Mouse (Mus musculus): Measurements from ENCODE around the gene Fam189a1.

The Fam189a1 gene

GRCm38 (mm10) chr7:65104207-65105096 lies 51.9 kb downstream of the Fam189a1 start:
- no peak for DNase-seq (ENCODE audit: low read depth, low spot score)

- no peak for DNase-seq (ENCODE audit: low read depth, low spot score)
Measured at GRCm38 (mm10) chr7:65101661-65102060, 54.7 kb downstream of the Fam189a1 start.

- DNase-seq (ENCODE audit: low read depth, low spot score): no peak
Measured at GRCm38 (mm10) chr7:65097708-65098107, 58.7 kb downstream of the Fam189a1 start.

- no peak for DNase-seq (ENCODE audit: low read depth, low spot score)
Measured at GRCm38 (mm10) chr7:65095631-65096107, 60.7 kb downstream of the Fam189a1 start.

- DNase-seq (ENCODE audit: low read depth, low spot score): no peak
Measured at GRCm38 (mm10) chr7:65093314-65093713, 63.1 kb downstream of the Fam189a1 start.

GRCm38 (mm10) chr7:65091486-65091885 lies 64.9 kb downstream of the Fam189a1 start:
- no peak for DNase-seq (ENCODE audit: low read depth, low spot score)

- no peak for DNase-seq (ENCODE audit: low read depth, low spot score)
Measured at GRCm38 (mm10) chr7:65085972-65086371, 70.4 kb downstream of the Fam189a1 start.

- DNase-seq (ENCODE audit: low read depth, low spot score): no peak
Measured at GRCm38 (mm10) chr7:65082778-65083091, 73.6 kb downstream of the Fam189a1 start.

- no peak for DNase-seq (ENCODE audit: low read depth, low spot score)
Measured at GRCm38 (mm10) chr7:65081979-65082777, 74.2 kb downstream of the Fam189a1 start.

GRCm38 (mm10) chr7:65076134-65076533 lies 80.2 kb downstream of the Fam189a1 start:
- DNase-seq (ENCODE audit: low read depth, low spot score): no peak

GRCm38 (mm10) chr7:65074194-65074593 lies 82.2 kb downstream of the Fam189a1 start:
- DNase-seq (ENCODE audit: low read depth, low spot score): no peak

GRCm38 (mm10) chr7:65073555-65073954 lies 82.8 kb downstream of the Fam189a1 start:
- no peak for DNase-seq (ENCODE audit: low read depth, low spot score)

- no peak for DNase-seq (ENCODE audit: low read depth, low spot score)
Measured at GRCm38 (mm10) chr7:65066211-65066610, 90.2 kb downstream of the Fam189a1 start.

GRCm38 (mm10) chr7:65065457-65065856 lies 90.9 kb downstream of the Fam189a1 start:
- DNase-seq (ENCODE audit: low read depth, low spot score): no peak

GRCm38 (mm10) chr7:65064638-65065037 lies 91.7 kb downstream of the Fam189a1 start:
- no peak for DNase-seq (ENCODE audit: low read depth, low spot score)

GRCm38 (mm10) chr7:65064096-65064495 lies 92.3 kb downstream of the Fam189a1 start:
- no peak for DNase-seq (ENCODE audit: low read depth, low spot score)

GRCm38 (mm10) chr7:65060163-65060799 lies 96.1 kb downstream of the Fam189a1 start:
- no peak for DNase-seq (ENCODE audit: low read depth, low spot score)

GRCm38 (mm10) chr7:65056864-65057263 lies 99.5 kb downstream of the Fam189a1 start:
- no peak for DNase-seq (ENCODE audit: low read depth, low spot score)

- DNase-seq (ENCODE audit: low read depth, low spot score): no peak
Measured at GRCm38 (mm10) chr7:65051986-65052385, 104.4 kb downstream of the Fam189a1 start.

GRCm38 (mm10) chr7:65049236-65049954 lies 107.0 kb downstream of the Fam189a1 start:
- DNase-seq (ENCODE audit: low read depth, low spot score): no peak

- DNase-seq (ENCODE audit: low read depth, low spot score): no peak
Measured at GRCm38 (mm10) chr7:65047700-65048099, 108.7 kb downstream of the Fam189a1 start.

All from CD4-positive helper T cell, adult 2 months (primary cell).